Comparison of ENCODE assay signal across 8 mouse cellular contexts in genomic region chr2:39065400-39065987, GRCm38 (mm10). TPM values are rescaled to one million over a fixed set of nuclear protein-coding genes. Genes with fewer than 3 reads are reported as not detected.
DNase-seq lines count a peak whose midpoint lies in the region; ATAC-seq and TF ChIP-seq lines count a peak whose summit lies in the region.

Gene Golga1 (minus strand): TSS chr2:39065541.

- TF ChIP-seq EP300 in MEL (IDR thresholded peaks at IDR 0.05; ENCODE audit: low read depth in 1 of 2, low read length in 2 of 2) = peak in 1 of 2 experiments; percentile 30; a peak in 1 of 4 replicates

- ATAC-seq in hematopoietic stem cell, adult 5-6 weeks (replicated peaks in 1 of 2; ENCODE audit: insufficient read depth in 1 of 2, low FRiP score in 2 of 2, low TSS enrichment in 1 of 2, low read depth in 1 of 2, poor library complexity in 2 of 2, severe bottlenecking in 2 of 2) = peak; percentile 96
- peak; percentile 99 for ATAC-seq in lung, embryonic 16.5 days (ENCODE audit: low read depth)

- under 1% methylated on average over 50 of the region's 50 CpGs for WGBS in cerebellum, adult 2 months
- under 1% methylated on average over 49 of the region's 50 CpGs for WGBS in lung, embryonic 16.5 days

- peak within 1 kb of the TSS; percentile 89 for H3K4me2 ChIP-seq in lung, embryonic 16.5 days (ENCODE audit: low read depth, low read length)

- H3K9ac ChIP-seq in MEL (ENCODE audit: control insufficient read depth, low read depth, low read length, poor library complexity, severe bottlenecking) = peak within 1 kb of the TSS; percentile 95
- H3K9ac ChIP-seq in lung, embryonic 16.5 days (ENCODE audit: low read length) = peak within 1 kb of the TSS; percentile 99

- H3K4me1 ChIP-seq in MEL (ENCODE audit: control insufficient read depth in 1 of 2, insufficient read depth in 2 of 2, low read length in 2 of 2) = peaks cover 0 to 4% of the 10 kb centered on the region in 2 experiments; a peak in 2 of 4 replicates
- H3K4me1 ChIP-seq in cerebellum, adult 2 months (ENCODE audit: control insufficient read depth, insufficient read depth, low read length) = no peaks in the 10 kb centered on the region
- H3K4me1 ChIP-seq in lung, embryonic 16.5 days (replicated peaks; ENCODE audit: control insufficient read depth, insufficient read depth, low read length) = peaks cover 6% of the 10 kb centered on the region

- H3K27ac ChIP-seq in MEL (ENCODE audit: control insufficient read depth, low read depth, low read length) = peak within 1 kb of the TSS; percentile 80
- peak within 1 kb of the TSS; percentile 63 for H3K27ac ChIP-seq in cerebellum, adult 2 months (ENCODE audit: insufficient read depth, low read length)
- peak within 1 kb of the TSS; percentile 94 for H3K27ac ChIP-seq in lung, embryonic 16.5 days (ENCODE audit: low read length)

- H3K9me3 ChIP-seq in MEL (replicated peaks; ENCODE audit: insufficient read depth, low read length) = no peaks in the 10 kb centered on the region
- H3K9me3 ChIP-seq in lung, embryonic 16.5 days (ENCODE audit: control insufficient read depth, low read length) = no peaks in the 10 kb centered on the region

- peaks cover 2 to 4% of the 10 kb centered on the region in 2 experiments; a peak in 3 of 4 replicates for H3K36me3 ChIP-seq in MEL (ENCODE audit: control insufficient read depth in 1 of 2, insufficient read depth in 2 of 2, low read length in 2 of 2)
- 0 out of 2 replicates have a peak, but pooled peaks cover 3% of the 10 kb centered on the region for H3K36me3 ChIP-seq in lung, embryonic 16.5 days (ENCODE audit: control insufficient read depth, insufficient read depth, low read length)

- peaks cover 13% of the 10 kb centered on the region for H3K79me2 ChIP-seq in MEL (ENCODE audit: control insufficient read depth, insufficient read depth, low read length, poor library complexity)

- no peak; the same call in 1 of the 2 replicates for TF ChIP-seq RAD21 in MEL (IDR thresholded peaks at IDR 0.05; ENCODE audit: low read depth, low read length)

- peak; percentile 92 to 96 for TF ChIP-seq POLR2A in MEL (IDR thresholded peaks at IDR 0.05; ENCODE audit: control insufficient read depth in 1 of 2, insufficient read depth in 1 of 2, low read depth in 1 of 2, low read length in 2 of 2, poor library complexity in 1 of 2)
- TF ChIP-seq POLR2A in cerebellum, adult 2 months (IDR thresholded peaks at IDR 0.05; ENCODE audit: borderline replicate concordance, insufficient read depth, low read length) = peak; percentile 90

- peak within 1 kb of the TSS; percentile 76 to 89 for H3K4me3 ChIP-seq in MEL (ENCODE audit: control insufficient read depth in 1 of 2, insufficient read depth in 1 of 2, low read depth in 2 of 2, low read length in 2 of 2)
- H3K4me3 ChIP-seq in cerebellum, adult 2 months (replicated peaks; ENCODE audit: insufficient read depth, low read depth, low read length) = peak within 1 kb of the TSS; percentile 74
- H3K4me3 ChIP-seq in lung, embryonic 16.5 days (ENCODE audit: low read length) = peak within 1 kb of the TSS; percentile 95

- no peaks in the 10 kb centered on the region for H3K27me3 ChIP-seq in MEL (ENCODE audit: control insufficient read depth in 1 of 2, insufficient read depth in 2 of 2, low read length in 2 of 2)
- H3K27me3 ChIP-seq in cerebellum, adult 2 months (ENCODE audit: control insufficient read depth, insufficient read depth, low read length) = no peaks in the 10 kb centered on the region
- H3K27me3 ChIP-seq in lung, embryonic 16.5 days (ENCODE audit: control insufficient read depth, insufficient read depth, low read depth, low read length) = no peaks in the 10 kb centered on the region

- no peak for TF ChIP-seq CTCF in MEL (IDR thresholded peaks at IDR 0.05 in 2 of 3, conservative IDR thresholded peaks at IDR 0.05 in 1 of 3; ENCODE audit: control insufficient read depth in 1 of 3, insufficient read depth in 1 of 3, low read depth in 2 of 3, low read length in 3 of 3, poor library complexity in 1 of 3, severe bottlenecking in 1 of 3)
- TF ChIP-seq CTCF in cerebellum, adult 2 months (IDR thresholded peaks at IDR 0.05; ENCODE audit: borderline replicate concordance, insufficient read depth, low read depth, low read length) = no peak

- peak; percentile 96 for DNase-seq in MEL (ENCODE audit: low read depth, low spot score)
- DNase-seq in cerebellum, adult 2 months = peak; percentile 92 to 93
- DNase-seq in forelimb bud, embryonic 11.5 days (ENCODE audit: low read depth, low spot score) = peak; percentile 93
- DNase-seq in layer of hippocampus, adult 9-10 months (ENCODE audit: low spot score) = peak; percentile 59
- peak; percentile 66 for DNase-seq in ovary, postnatal 10 days (ENCODE audit: low spot score)
- DNase-seq in thymus, postnatal 10 days (ENCODE audit: low spot score in 2 of 2) = peak; percentile 85 to 86

TF ChIP-seq in MEL, 35 proteins besides CTCF, POLR2A, EP300 and RAD21:
- TF ChIP-seq ZKSCAN1 (IDR thresholded peaks at IDR 0.05; ENCODE audit: low read depth, low read length) (no peak), TCF12 (IDR thresholded peaks at IDR 0.05; ENCODE audit: low read depth, low read length) (peak; percentile 54), SIN3A (IDR thresholded peaks at IDR 0.05; ENCODE audit: low read length) (peak; percentile 79; the same call in 1 of the 2 replicates), MAFK (IDR thresholded peaks at IDR 0.05; ENCODE audit: borderline replicate concordance, low read depth, low read length) (no peak), E2F4 (IDR thresholded peaks at IDR 0.05; ENCODE audit: borderline replicate concordance, low read depth, low read length) (no peak), TAL1 (IDR thresholded peaks at IDR 0.05; ENCODE audit: low read length) (no peak), MEF2A (IDR thresholded peaks at IDR 0.05; ENCODE audit: extremely low read depth, insufficient replicate concordance, low read depth, low read length, poor library complexity, severe bottlenecking) (no peak), USF1 (IDR thresholded peaks at IDR 0.05; ENCODE audit: low read depth, low read length) (no peak), CHD2 (IDR thresholded peaks at IDR 0.05; ENCODE audit: low read length) (no peak), UBTF (IDR thresholded peaks at IDR 0.05; ENCODE audit: borderline replicate concordance, insufficient read depth, low read depth, low read length) (peak; percentile 79; the same call in 1 of the 2 replicates), MYB (IDR thresholded peaks at IDR 0.05; ENCODE audit: low read depth, low read length) (peak; percentile 90), CHD1 (IDR thresholded peaks at IDR 0.05; ENCODE audit: low read depth, low read length) (0 out of 2 replicates have a peak, but pooled peaks have one; percentile 45), ETS1 (IDR thresholded peaks at IDR 0.05; ENCODE audit: low read depth, low read length) (no peak), JUND (IDR thresholded peaks at IDR 0.05; ENCODE audit: low read depth, low read length) (no peak), MAX (IDR thresholded peaks at IDR 0.05; ENCODE audit: low read length) (peak; percentile 76), BHLHE40 (IDR thresholded peaks at IDR 0.05; ENCODE audit: borderline replicate concordance, low read depth, low read length) (no peak), SMC3 (IDR thresholded peaks at IDR 0.05; ENCODE audit: low read depth, low read length) (no peak), NELFE (IDR thresholded peaks at IDR 0.05; ENCODE audit: low read depth, low read length) (peak; percentile 97), ZC3H11A (IDR thresholded peaks at IDR 0.05; ENCODE audit: low read depth, low read length) (no peak), ZMIZ1 (IDR thresholded peaks at IDR 0.05; ENCODE audit: low read depth, low read length) (peak; percentile 76), MAZ (IDR thresholded peaks at IDR 0.05; ENCODE audit: low read depth, low read length) (peak; percentile 98), MXI1 (IDR thresholded peaks at IDR 0.05; ENCODE audit: low read depth, low read length) (peak; percentile 87), TBP (IDR thresholded peaks at IDR 0.05; ENCODE audit: low read depth, low read length) (peak; percentile 28; the same call in 1 of the 2 replicates), HCFC1 (IDR thresholded peaks at IDR 0.05; ENCODE audit: low read depth, low read length) (peak; percentile 95), POLR2AphosphoS2 (IDR thresholded peaks at IDR 0.05; ENCODE audit: low read length) (peak; percentile 93), ELF1 (IDR thresholded peaks at IDR 0.05; ENCODE audit: low read depth, low read length) (peak; percentile 92), NRF1 (IDR thresholded peaks at IDR 0.05; ENCODE audit: insufficient read depth, low read depth, low read length, poor library complexity, severe bottlenecking) (peak; percentile 99; the same call in 1 of the 2 replicates), MYC (IDR thresholded peaks at IDR 0.05; ENCODE audit: low read depth, low read length) (peak; percentile 45; the same call in 1 of the 2 replicates), RCOR1 (IDR thresholded peaks at IDR 0.05; ENCODE audit: low read depth, low read length) (0 out of 2 replicates have a peak, but pooled peaks have one; percentile 8)
TF ChIP-seq in MEL: peak in this region for 17.

RNA-seq across cellular contexts. Expression of gene Golga1, which starts in this region (rescaled TPM):
- 6.2 and 7.3 TPM in 2 replicates for total RNA-seq in MEL (2012; rRNA removed)
- polyA plus RNA-seq in MEL (2012; ENCODE audit: insufficient read depth in 1 of 2, insufficient read length in 2 of 2, low read depth in 1 of 2, low replicate concordance in 2 of 2, missing spikeins in 1 of 2) = 10 to 100 TPM in 1 of 2 experiments, not detected in 1; 12.9 TPM
- polyA plus RNA-seq in cerebellum, adult 2 months (2012; rRNA removed) = 43.3 and 44.2 TPM in 2 replicates
- 27.3 and 33.0 TPM in 2 replicates for total RNA-seq in hematopoietic stem cell, adult 5-6 weeks (2017)
- polyA plus RNA-seq in lung, embryonic 16.5 days (2015; fragmentation: Nextera tagmentation; extraction: Ambion mirVana) = 26.1 and 27.1 TPM in 2 replicates

Comparison
In these comparisons a context has a peak if more than half of its experiments do, and no peak if none do; other contexts are left out.
1. Peak in every context shown above with its lines: DNase-seq, ATAC-seq, H3K4me3 ChIP-seq and H3K27ac ChIP-seq.